Mouse (Mus musculus): Measurements from ENCODE around the gene Lef1. TPM values are rescaled to one million over a fixed set of nuclear protein-coding genes. Genes with fewer than 3 reads are reported as not detected.

Gene Lef1
- total RNA-seq (2021) = 1 to 10 TPM; 5.5 to 6.7 TPM

DNA sequence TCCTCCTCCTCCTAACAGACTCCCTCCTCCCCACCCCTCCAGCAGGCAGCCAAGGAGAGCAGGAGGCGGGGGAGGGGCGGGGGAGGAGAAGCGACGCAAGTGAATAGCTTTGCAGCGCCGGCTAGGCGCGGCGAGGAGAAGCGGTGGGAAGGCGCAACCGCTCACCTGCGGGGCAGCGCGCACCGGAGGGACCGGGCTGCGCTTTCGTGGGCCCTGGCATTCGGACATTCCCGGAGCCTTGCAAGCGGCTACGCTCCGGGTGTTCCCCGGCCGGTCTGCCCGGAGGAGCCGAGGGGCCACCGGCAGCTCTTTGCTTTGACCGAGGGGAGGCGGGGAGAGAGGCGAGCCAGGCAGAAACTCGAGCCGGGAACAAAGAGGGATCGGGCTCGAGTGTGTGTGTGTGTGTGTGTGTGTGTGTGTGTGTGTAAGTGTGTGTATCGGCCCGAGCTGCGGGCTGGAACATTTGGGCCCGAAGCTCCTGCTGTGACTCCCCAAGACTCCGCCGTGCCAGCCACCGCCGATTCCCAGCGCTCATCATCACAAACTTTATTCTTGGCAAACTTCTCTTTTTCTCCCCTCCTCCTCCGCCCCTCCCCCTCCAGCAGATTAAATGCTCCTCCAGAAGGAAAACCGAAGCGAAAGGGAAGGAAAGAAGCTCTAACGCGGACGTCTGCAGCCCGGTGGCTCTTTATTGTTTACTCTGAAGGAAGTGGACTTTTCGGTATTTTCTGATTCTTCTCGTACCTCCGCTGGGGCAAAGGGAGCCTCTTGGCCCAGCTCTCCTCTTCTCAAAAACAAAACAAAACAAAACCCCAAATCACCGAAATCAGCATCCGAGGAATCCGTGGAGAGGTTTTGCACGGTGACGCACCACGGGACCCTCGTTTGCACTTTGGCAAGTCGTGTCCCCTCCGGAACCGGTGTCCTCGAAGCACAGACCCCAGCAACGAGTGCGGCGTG, at the start of gene Lef1:
Gene Lef1 (plus strand): TSS at position 281 of the 960 bp plus-strand sequence.
- peak; percentile 9 to 17 for DNase-seq

DNA sequence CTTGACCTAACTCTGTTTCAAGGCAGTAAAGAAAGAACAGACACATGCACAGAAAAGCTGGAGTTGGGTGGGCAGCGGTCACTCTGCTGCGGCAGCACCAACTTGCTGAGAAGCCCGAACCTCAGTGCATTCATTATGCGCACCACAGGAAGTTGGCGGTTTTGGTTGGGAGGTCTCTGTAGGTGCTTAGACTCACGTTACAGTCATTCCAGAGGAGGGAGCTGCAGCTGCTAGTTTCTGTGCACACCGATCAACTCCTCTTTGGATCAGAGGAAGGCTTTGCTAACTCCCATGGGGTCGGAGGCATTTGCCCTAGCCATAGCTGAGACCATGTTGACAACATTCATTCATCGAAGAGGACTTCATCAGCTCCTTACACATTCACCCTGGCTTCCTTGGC, 45.3 kb upstream of the Lef1 start:
- DNase-seq = no peak

DNA sequence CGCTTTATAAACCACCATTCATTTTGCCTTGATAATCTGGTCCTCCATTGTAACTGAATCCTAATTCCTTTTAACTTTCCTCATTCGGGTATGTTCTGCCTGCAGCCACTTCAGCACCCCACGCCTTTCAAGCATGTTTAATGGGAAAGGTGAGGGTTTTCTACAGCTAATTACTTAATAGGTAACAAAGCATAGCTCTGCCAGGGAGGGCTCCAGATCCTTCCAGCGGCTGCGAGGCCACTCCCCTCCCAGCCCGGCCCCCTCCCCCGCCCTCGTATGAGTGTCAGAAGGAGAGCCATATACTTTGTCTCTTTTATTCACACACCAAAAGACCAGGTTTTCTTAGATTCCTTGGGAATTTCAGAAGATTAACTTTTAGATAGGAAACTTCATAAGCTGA, 44.1 kb upstream of the Lef1 start:
- no peak for DNase-seq

DNA sequence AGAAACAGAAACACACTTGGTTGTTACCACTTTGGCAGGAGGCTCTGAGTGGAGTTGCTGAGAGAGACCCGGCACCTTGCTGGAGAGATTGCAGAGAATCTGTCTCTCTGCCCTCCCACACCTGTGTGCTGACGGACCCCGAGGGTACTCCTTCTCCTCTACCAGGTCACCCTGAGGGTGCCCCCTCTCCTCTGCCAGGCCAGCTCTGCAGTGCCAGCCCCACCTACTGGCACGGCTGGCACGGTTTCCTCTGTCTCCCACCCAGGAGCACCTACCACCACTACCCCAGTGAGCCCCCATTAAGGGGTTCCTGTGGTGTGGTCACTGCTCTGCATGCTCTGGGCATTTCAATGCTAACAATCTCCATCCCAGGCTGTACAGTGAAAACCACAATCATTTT, 42.3 kb upstream of the Lef1 start:
- no peak for DNase-seq

DNA sequence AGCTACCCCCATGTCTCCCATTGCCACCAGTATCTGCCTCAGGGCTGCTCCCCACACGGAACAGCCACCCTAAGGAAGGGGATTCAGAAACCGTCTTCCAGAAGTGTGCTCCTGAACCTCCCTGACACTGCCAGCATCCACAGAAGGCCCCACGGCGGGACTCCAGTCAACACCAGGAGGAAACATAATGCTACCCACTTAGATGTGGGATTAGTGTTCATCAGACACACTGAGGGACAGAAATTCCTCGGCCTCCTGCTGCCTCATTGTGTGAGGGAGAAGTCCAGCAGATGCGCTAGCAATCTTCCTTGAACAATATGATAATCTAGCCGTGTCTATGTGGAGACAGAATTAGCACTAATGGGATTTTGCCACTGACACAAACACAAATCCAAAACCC, 40.1 kb upstream of the Lef1 start:
- DNase-seq = no peak

DNA sequence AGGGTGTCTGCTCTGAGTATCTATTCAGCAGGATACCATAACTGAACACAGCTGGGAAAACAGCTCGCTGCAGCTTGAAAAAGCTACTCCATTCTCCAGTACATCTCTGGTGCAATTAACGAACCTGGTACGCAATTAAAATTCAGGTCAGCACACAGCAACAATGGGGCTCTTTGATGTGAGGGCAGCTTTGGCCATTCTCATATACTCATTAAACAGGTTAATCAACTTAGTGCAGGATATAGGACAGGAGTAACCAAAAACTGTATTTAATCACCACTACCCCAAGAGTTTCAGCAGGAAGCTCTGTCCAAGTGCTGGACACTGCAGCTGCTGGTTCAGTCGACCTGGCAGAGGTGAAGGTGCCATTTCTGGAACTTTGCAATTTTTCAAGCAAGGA, 37.6 kb upstream of the Lef1 start:
- no peak for DNase-seq

DNA sequence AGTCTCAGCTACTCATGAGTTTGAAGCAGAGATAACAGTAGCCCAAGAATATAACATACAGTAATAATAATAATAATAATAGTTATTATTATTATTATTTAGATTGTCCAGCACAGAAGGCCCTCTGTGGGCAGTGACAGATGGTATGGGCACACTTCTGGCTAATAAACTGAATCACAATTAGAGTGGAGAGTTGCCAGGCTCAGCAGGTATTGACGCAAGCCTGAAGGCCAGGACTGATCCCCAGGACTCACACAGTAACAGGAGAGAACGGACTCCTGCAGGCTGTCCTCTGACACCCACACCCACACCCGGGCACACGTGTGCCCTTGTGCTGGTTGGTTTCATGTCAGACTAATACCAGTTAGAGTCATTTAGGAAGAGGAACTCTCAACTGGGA, 36.3 kb upstream of the Lef1 start:
- DNase-seq = no peak

DNA sequence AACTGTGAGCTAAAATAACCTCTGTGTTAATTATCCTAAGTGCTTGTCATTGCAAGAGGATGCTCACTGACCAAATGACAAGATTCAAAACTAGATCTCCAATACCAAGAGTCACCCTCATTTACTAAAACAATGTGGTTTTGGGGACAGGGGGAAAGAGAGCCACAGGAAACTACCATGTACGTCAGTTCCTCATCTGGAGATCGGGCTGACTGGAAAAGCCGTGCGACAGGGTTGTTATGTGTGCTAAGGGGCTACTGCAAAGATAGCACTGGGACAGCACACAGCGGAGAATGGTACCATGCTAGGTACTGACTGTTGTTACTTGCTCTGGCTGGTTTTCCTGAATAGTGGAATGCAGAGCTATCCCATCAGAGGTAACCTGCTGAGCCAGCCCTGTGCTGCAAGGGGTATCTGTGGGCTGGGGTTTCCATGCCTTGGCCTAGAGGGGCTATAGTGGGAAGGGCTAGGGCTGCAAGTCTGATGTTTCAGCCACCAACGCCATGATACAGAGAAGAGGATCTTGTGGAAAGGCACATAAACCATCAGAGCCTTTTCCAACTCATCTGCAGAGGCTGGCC, 32.1 kb upstream of the Lef1 start:
- no peak for DNase-seq

DNA sequence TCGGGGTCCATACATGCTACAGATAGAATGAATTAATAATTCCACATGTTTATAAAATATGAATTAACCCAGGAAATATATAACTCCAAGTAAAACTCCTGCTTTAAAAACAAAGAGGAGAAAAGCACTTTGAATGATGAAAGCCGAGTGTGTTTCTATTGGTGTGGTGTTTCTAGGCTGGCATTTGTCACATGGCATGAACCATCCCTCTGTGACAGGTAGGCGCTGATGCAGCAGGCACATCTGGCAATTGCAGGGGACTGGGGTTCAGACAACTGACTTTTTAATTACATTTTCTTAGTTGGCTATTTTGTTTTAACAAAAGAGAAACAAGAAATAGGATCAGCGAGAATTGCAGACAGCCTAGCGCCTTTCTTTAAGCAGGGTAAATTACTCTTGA, 31.6 kb upstream of the Lef1 start:
- DNase-seq = no peak

DNA sequence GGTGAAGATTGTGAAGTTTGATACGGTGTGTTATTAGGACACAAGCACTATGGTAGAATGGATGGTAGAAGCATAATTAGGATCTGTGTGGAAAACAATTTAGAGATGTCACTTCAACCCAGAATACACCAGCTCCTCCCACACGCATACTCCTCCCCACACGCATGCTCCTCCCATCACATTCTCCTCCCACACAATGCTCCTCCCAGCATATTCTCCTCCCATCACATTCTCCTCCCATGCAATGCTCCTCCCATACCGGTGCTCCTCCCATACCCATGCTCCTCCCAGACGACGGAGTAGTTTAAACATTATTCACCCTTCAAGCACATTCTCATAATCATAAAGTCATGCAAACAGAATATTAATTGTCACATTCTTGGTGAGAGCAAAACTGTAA, 26.5 kb upstream of the Lef1 start:
- no peak for DNase-seq

DNA sequence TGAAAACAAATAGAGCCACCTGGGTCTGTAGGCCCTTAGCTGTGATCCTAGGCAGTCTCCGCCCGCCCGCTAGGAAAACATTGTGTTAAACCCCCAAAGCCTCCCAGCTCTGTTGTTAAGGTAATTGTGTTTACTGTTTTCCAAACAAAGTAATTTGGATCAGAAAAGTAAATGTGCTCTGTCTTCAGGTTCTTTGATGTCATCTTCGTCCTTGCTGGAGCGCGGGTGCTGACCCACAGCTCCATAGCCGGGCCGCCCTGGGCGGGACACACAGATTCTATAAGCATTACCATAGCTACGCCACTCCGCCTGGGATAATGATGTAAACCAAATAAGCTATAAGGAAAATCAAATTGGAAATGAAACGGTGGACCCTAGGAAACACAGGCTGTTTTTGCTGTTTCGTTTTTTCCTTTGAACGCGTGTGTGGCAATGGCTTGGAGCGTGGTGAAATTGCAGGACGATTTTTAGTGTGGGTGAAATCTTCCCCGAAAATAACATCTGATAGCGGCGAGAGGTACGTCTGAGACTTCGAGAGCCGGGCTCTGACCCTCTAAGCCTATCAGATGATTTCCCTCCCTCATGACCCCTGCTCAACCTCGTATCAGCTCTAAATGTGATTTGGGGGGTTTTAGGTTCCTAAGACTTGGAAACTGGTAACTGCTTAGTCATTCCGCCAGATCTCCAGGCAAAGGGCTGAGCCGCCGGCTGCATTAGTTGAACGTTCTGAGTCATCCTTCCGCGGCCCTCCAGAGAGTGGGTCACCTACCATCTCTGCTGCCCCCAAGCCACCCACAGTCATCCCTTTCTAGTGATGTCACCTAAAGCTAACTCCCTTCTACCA, 25.3 kb upstream of the Lef1 start:
- peak in 1 of 2 experiments; percentile 15 for DNase-seq

DNA sequence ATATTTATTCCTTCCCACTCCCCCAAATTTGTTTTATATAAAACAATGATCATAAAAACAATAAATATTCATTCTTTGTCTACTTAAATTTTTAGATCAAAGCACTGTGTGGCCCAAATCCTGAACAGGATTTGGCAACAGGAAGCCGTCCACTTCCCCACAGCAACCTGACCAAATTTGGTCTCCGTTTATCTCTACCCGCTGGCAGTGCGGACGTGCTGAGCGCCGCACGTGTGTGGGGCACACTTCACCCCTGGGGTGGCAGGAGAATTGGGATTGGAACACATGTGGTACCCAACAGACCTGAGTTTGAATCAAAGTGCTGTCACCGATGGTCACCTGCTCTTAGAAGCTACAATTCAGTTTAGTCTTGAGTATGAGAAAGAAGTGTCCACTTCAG, 24.3 kb upstream of the Lef1 start:
- DNase-seq = no peak

DNA sequence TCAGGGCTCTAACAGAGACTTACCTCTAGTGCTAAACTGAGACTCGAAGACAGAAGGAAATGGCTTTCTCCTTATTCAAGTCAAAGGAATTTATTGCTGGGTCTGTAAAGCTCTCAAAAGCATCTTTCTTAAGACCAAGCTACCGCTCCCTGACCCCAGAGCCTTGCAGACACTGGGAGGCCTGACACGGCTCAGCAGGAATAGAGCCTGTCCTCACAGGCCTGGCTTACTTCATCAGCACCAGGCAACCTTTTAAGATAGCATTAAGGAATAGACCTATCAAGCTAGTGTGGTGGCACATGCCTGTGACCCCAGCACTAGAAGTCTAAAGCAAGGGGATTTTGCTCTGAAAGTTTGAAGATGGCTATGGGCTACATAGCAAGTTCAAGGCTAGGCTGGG, 20.6 kb upstream of the Lef1 start:
- no peak for DNase-seq

DNA sequence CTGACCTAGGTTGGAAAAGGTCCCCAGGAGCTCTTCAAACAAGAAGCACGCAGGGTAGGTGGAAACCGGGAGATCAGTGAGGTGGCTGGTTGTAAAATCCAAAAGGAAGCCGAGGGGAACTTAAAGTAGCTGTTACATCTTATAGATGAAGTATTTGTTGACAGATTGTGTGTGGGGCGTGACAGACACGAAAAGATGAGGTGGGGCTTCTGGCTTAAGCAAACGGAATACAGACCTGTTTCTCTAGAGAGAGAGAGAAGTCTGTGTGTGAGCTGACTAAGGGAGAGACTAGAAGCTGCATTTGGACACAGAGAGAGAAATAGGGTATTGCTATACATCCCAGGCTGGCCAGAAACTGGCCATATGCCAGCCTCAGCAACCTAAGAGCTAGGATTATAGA, 18.2 kb upstream of the Lef1 start:
- DNase-seq = no peak

DNA sequence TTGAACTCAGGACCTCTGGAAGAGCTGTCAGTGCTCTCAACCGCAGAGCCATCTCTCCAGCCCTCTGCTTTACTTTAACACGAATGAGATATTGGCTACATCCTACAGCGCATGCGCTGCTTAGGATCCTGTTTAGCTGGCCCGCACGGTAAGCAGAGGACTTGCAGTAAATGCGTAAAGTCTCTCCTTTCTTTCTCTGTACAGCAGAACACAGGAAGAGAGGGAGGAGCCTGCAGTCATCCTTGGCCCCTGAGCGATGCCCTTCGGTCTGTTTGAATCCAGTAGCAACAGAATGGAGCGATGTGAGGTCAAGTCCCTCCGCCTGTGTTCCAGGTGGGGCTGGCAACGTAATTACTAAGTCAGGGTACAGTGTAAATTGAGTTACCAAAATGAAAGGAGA, 16.5 kb upstream of the Lef1 start:
- no peak for DNase-seq

DNA sequence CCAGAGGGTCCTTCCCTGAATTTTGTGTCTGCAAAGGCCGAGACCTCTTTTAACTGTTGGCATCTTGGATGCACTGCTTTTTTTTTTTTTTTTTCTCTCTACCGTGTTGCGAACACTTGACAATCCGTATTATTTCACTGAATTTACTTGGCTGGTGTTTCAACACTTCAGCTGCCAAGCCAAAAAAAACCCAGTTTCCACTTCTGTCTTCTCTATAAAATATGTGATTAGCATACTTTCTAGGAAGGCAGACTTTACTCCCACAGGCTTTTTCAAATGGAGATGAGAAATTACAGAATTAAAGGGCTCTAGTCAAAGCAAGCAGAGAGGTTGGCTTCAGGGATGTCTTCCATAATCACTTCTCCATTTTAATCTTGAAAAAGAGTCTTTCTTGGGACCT, 14.2 kb upstream of the Lef1 start:
- no peak for DNase-seq

DNA sequence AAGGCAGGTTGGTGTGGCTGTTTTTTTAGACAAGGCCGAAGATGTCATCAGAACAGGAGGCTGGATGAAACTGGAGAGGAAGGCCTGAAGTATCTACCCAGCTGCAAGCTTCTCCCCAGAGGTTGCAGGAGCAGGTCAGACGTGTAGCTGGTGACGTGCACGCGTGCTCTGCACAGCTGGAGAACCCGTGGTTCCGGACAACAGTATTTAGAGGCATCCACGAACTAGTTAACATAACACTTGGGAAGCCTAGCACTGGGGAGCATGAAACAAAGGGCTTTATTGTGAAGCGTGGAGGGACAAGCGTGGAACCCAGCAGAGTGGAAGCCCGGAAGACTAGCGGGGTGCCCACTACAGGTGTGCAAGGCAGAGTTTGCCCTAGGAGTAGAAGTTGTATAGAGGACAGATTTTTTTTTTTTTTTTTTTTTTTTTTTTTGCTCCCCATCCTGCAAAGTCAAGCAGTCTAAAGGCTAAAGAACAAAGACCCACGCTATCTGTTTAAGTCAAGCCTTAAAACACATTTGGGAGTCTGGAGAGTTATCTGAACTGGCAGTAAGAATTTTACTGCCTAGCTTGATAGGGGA, 8.0 kb upstream of the Lef1 start:
- DNase-seq = no peak

DNA sequence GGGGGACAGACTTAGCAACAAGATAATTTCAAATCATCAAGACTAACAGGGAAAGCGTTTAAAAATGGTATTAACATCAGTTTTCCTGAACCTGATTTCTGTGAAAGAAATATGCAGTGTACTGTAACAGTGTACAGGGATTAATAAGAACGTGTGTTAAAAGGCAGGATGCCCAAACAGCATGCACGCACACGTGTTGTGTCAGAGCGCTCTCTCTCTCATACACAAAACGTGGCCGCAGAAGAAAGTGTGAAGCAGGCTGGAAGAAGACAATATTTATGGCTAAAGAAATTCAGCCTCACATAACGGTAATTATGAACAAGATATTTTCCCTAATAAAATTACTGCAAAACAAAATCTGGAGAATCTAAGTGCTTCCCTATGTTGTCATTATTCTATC, 4.9 kb upstream of the Lef1 start:
- no peak for DNase-seq

DNA sequence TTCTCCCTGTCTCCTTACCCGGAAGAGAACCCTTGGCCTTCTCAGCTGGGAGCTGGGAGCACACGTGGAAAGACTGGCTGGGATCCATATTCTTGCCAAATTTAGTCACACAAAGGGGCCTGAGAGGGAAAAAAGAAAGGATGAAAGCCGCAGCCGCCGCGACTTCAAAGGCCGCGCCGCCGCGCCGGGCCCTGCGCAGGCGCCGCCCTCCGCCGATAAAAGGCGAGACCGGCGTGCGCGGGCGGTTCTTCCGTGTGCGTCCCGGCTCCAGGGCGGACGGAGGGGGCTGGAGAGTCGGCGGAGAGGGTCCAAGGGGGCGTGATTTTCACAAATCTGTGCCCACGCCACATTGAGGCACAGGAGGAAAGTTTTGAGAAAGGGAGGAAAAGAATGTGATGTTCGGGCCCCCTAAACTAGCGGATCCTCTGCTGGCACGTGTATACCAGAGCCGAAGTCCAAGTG, 4.3 kb upstream of the Lef1 start:
- peak; percentile 10 to 24 for DNase-seq

DNA sequence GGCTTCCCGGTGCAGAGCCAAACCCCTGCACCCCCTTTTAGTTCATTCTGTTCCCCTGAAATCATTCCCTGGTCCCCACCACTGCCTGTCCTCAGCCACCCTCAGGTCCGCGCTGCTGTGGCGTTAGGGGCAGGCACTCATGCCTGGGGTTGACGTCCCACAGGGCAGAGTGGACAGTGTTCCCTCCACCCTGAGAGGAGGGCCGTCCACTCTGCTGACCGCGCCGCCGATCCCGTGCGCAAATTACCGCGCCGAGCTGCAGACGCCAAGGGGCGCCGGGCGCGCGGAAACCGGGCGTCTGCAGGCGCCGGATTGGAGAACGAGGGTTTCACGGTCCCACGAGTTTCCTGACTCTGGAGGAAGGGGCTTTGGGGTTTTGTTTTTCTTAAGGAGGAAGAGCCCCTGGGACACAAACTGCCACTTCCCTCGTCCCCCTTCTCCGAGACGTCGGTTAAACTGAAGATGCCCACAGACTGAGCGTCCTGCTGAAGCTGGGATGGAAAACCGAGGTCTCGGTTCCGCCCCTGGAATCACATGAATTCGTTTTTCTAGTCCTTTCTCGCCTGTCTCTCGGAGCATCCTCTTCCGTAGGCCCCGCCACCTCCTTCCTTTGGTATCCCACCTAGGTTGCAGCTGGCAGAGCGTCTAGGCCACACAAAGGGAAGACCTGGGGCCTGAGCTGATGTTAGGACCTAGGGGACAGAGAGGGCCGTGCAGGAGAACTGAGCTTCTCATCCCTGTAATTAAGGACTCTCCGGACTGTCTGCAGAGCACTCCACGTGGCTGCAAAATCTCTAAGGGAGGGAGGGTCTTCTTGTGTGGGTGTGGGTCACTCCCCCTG, 3.6 kb upstream of the Lef1 start:
- DNase-seq = peak in 1 of 2 experiments; percentile 10

DNA sequence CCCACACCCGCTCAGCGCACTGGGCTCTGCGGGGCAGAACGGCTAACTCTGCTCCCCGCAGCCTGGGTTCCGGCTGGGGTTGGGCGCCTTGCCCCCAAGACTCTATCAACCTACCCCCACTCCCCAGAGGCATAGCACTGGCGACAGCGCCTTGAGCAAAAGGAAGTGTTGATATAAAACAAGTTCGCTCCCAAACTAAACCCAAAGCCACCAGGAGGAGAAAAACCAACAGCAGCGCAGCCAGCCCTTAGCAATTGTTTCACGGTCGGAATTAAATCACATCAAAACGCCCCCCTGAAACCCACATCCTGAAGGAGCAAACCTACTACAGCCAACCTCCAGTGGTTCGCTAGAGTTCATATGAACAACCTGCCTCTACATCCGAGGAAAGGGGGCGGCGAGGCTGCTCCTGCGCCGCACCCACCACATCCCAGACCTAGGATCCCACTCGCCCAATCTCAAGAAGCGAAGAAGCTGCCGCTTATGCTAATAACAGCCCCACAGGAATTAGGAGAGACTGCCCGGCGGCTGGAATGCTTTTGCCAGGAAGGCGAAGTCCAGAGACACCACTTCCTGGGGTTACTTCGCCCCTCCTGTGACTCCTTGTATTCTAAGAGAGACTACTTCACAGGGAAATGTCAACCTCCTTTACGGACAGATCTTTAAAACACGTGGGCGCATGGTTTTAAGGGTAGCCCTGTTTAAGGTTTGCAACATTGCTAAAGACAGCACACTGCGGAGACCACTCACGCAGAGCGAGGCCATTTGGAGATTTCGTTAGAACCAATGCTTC, 2.8 kb upstream of the Lef1 start:
- DNase-seq = no peak

Measured in layer of hippocampus, postnatal 36 days (tissue).